Mouse (Mus musculus) G1E (cell line): Measurements from ENCODE around the gene Med19.

Experiments used
- CTCF ChIP-seq: IDR thresholded peaks from 2 replicates; pipeline ENCODE4 v1.5.1; 2012; ENCODE audit warnings: low read depth, low read length, inconsistent platforms, mixed read lengths
- GATA1 ChIP-seq: IDR thresholded peaks from 2 replicates; pipeline ENCODE4 v1.6.1; 2012; ENCODE audit warnings: borderline replicate concordance, low read length, inconsistent platforms, mixed read lengths
- GATA2 ChIP-seq: IDR thresholded peaks from 2 replicates; pipeline ENCODE4 v1.6.1; 2012; ENCODE audit warnings: low read depth, low read length, inconsistent platforms, borderline replicate concordance
- TAL1 ChIP-seq: conservative IDR thresholded peaks from 2 replicates; pipeline ENCODE4 v1.6.1; 2012; ENCODE audit warnings: low read depth, low read length, inconsistent platforms, mixed read lengths

- TF ChIP-seq GATA2: no peak
- no peak for TF ChIP-seq TAL1
- no peak for TF ChIP-seq CTCF
- no peak for TF ChIP-seq GATA1
Measured at GRCm38 (mm10) chr2:84726716-84727115, 48.5 kb downstream of the Med19 start.
